Mouse (Mus musculus) lung, postnatal 0 days (tissue): ENCODE results near the gene Kcnj5.
A peak's percentile ranks its signal among the peaks of the same experiment; 100 is the strongest.

Experiments used
- CTCF ChIP-seq: IDR thresholded peaks from 2 replicates; pipeline ENCODE4 v1.5.1; 2016; ENCODE audit warnings: antibody characterized with exemption, mild to moderate bottlenecking
- EP300 ChIP-seq: IDR thresholded peaks from 2 replicates; pipeline ENCODE4 v1.6.1; 2016; ENCODE audit warnings: antibody characterized with exemption, mild to moderate bottlenecking, control low read depth

DNA sequence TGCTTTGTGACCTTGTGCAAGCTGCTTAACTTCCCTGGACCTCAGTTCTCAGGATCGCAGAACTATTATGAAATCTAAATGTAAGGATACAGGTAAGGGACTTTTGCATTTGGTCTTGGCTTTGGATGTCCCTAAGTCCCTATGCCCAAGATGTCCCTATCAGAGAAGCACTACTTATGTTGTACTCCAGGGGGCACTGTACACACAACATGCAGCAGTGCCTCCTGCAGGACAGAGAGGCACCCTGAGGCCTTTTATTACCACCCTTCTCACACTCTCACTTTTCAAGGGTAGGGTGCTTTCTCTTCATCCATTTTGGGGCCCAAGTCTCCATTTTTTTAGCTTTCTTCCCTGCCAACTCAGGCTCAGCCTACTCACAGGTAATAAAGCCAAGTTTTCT is 44.0 kb upstream of the Kcnj5 start:
- peak; percentile 77 for TF ChIP-seq CTCF
- no peak for TF ChIP-seq EP300
